Mouse (Mus musculus) left cerebral cortex, postnatal 36 days (tissue): ENCODE results near the gene Pxmp4. TPM values are rescaled to one million over a fixed set of nuclear protein-coding genes. Genes with fewer than 3 reads are reported as not detected.
A peak's percentile ranks its signal among the peaks of the same experiment; 100 is the strongest.

Experiments used
- DNase-seq, 2 experiments: peaks; one replicate each; pipeline ENCODE4 v3.0.0; 2021 to 2022; ENCODE audit warnings: low spot score in 2 of 2, mixed read lengths in 1 of 2
- intact Hi-C: fragments of 180-260 bp; cut with DNase I; formaldehyde crosslinking; loops from one replicate; pipeline ENCODE4 v1.15.1; 2025
- total RNA-seq, 2 experiments: library from RNA; stranded (reverse); gene quantifications; 2 replicates each; pipeline ENCODE4 v1.2.3; 2021

The Pxmp4 gene
- total RNA-seq, 2 experiments from 2014 or later, result 12.4 to 13.9 TPM

DNA sequence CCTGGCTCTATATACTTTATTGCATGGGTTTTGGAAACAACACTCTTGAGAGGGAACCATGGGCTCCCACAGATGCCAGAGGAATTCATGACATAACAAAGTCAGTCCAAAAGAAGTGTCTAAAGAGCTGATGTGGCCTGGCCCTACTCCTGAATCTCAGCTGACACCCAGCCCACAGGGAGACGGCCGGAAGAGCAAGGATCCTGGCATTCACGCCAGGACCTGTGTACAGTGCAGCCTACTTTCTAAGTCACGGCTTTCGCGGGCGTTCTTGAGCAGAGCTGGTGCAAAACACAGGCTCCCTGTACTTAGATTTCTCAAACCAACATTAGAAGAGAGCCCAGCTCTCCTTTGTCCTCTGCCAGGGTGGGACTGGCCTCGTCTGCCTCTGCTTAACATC is 22.9 kb downstream of the Pxmp4 start:
- no peak for DNase-seq
- intact Hi-C loops, result no loop called here

DNA sequence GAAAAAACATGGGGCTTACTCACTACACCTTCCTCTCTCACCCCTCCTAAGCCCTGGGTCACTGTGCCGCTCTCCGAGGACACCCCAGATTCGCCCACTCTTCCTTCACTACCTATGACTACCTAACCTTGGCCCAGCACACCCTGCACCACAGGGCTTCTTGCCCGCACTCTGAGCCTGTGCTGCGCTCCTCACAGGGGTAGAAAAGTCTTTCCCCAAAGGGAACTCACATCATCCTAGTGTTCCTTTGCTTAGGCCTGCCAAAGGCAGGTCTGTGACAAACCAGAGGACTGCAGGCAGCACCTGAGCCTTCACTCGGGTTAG is 25.8 kb downstream of the Pxmp4 start:
- intact Hi-C loops, result no loop called here
- DNase-seq, result no peak

DNA sequence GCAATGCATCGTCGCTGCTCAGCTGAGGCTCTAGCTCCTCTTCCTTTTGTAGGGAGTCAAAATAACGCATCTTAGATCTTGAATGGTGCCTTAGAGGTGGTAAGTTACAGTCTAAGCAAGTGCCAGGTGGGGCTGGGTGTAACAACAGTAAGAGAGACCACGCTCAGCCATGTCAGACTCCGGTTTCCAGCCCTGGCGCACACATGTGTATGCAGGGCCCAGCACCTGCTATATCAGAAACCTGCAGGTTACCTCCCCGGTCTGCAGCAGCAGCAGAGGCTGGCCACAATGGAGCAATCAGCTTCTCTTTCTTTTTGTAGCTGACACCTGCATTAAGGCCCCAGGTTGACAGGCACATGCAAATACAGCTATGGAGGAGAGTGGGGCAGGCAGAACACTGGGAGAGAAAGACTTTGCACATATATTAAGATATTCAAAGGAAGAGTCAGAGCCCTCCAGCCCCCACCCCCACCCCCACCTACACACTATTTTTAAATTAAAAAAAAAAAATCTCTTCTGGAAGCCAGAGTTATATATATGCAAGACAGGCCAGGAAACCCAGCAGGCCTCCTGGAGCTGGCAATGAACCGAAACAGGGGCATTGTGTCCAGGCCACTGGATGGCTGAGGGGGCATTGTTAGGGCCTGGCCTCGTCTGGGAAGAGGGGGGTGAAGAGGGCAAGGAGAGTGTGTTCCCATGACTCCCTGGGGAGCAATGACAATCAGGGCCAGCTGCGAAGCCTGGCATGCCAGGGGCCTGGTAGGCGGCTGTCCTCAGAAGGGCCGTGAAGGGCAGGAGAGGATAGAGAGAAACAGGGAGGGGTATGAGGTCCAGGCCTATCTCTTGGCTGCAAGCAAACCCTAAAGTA is 26.4 kb downstream of the Pxmp4 start:
- DNase-seq, result no peak
- intact Hi-C loops, result no loop called here

DNA sequence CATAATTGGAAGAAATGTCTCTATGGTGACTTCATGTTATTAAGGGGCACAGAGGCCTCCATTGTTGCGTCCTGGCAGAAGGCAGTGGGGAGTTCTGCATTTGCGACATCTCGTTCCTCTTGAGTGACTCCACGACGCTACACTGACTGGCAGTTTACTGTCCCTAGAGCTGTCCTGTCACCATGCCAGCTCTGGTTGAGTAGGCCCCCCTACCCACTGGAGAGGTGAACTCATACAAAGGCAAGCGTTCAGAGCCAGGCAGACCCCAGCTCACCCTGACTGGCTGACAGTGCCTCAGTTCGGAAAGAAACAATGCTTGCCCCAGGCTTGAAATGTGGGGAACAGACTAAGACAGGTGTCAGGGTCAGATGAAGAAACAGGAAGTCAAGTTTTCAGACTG is 29.2 kb downstream of the Pxmp4 start:
- intact Hi-C loops, result no loop called here
- no peak for DNase-seq

DNA sequence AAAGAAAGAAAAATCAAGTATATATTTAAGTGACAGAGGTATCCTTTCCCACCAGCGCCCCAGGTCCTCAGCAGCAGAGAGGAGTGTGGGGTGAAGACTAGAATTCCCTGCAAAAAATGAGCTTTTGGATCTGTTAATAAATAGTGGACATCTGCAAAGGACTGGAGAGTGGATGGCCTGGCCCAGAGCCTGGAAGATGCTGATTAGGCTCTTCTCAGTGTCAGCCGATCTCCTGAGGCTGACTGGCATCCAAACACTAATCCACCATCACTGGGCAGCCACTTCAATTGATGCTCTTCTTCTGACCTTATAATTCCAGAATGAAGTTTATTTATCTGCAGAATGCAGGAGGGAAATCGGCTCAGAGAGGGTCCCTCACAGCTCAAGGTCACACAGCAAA is 30.5 kb downstream of the Pxmp4 start:
- no peak for DNase-seq
- intact Hi-C loops, result no loop called here

DNA sequence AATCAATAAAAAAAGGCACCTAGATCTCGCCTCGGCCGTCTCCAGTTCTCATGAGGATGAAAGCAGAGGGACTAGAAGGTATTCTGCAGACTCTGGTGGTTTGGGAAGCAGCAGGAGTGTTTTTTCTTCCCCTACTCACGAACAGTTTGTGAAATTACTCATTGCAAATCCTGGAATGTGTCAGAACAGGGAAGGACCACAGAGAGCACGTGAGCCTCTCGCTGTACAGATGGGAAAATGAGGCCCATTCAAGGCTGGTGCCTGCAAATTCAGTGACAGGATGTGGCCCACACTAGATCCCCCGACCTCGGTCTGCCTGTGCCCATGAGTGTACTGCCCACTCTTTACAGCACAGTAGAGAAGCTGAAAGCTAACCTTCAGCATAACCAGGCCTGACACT is 31.5 kb downstream of the Pxmp4 start:
- intact Hi-C loops, result no loop called here
- DNase-seq, result no peak

DNA sequence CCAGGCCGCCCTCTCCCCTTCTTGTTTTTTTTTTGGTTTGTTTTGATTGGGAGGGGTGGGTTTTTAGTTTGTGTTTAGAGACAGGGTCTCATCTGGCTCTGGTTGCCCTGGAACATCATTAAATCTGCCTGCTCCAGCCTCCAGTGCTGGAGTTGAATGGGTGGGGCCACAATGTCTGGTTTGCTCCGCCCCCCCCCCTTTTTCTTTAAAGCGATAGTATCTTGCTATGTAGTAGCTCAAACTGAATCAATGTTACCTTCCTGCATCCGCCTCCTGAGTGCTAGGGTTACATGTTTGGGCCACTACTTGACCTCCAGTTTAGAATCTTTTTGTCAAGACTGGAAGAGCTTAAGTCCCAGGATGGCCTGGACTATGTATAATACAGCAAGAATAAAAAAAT is 32.2 kb downstream of the Pxmp4 start:
- intact Hi-C loops, result no loop called here
- no peak for DNase-seq

DNA sequence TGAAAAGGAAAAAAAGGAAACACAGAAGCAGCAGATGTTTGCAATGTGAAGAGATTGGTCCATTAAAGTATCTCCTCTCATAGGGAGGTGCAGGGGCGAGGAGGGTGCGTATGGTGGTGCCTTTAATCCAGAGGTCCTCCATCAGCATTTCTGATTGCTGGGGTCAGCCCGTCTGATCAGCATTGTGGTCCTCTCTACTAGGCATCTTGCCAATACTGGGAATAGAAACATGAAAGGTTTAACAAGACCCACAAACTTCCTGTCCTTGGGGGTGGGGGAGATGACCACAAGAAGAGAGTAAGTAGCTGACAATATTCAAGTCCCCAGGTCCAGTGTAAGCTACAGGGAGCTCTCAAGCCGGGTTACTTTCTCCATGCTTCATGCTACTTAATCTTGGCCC is 32.8 kb downstream of the Pxmp4 start:
- DNase-seq, result no peak
- intact Hi-C loops, result no loop called here

DNA sequence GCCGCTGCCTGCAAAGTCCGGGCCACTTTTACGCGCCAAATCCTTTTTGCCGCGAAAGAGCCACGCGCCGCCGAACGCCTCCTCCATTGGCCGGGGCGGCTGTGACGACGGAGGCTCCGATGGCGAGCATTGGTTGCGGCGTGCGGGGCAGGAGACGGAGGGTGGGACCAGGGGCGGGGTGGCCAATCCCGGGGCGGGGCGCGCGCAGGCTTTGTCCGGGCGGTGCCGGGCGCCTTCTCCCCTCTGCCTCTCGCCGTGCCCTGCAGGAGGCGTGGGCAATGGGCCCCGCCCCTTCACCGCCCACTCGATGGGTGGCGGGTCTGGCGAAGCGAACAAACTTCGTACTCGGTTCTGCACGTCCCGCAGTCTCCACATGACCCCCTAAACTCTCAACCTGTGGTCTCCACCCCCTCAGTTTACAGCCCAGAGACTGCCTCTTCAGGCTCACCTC is 33.6 kb downstream of the Pxmp4 start, which contains the start of gene E2f1:
E2f1 (minus strand) TSS at position 57 of the 451 bp plus-strand sequence.
- DNase-seq, result peak; percentile 91 to 92
- intact Hi-C loops, result no loop called here

DNA sequence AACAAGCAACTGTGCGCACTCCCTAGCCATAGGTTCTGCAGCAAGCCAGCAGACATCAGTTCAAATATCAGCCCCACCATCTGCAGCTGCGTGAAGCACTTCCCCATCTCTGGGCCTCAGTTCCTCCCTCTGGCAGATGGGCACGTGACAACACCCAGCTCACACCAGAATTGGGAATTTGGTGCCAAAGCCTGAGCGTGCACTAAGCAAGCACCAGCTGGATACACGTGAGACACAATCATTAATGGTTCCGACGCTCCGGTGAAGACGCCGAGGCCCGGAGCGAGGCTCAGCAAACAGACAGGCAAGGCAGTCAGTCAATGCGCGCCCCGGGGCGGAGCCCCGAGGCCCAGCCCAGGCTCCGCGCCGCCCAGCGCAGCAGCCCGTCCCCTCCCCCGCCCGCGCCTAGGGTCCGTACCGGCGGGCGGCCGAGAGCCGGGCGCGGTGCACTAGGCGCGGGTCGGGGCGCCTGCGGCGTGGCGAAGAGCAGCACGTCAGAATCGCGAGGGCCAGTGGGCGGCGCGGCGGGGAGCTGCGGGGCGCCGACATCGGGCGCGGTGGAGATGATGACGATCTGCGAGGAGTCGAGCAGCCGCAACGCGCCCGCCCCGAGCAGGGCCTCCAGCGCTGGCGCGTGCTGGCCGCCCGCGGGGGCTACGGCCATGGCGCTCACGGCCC is 34.3 kb downstream of the Pxmp4 start:
- peak; percentile 56 to 77 for DNase-seq
- intact Hi-C loops, result no loop called here

DNA sequence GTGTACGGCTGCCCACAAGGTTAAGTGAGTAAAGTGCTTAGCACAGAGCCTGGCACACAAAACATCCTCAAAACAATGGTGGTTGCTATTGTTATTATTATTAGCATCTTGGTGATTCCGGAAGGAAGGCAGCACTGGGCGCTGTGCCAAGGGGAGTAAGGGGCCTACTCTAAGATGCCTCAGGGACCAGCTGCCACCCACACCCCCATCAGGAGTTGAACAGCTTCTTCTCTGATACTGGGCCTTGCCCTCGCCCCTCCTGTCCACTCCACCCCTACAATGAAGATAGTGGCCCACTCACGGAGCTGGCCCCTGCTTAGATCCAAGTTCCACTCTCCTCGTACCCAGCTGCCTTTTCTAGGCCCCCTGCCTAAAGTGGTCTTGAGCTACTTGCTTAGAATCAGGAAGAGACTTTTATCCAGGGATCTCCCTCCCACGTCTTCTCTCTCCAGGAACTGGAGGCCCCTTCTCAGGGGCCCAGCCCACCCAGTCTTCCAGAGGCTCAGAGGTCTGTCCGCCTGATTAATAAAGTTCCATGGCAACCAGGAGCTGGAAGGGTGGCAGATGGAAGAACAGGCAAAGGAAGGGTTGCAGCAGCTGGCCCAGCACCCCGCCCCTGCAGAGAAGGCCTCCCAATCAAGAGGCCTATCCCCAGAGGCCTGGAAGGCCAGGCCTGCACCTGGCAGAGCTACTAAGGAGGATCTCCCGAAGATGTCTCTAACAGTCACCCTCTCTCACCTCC is 35.0 kb downstream of the Pxmp4 start:
- intact Hi-C loops, result no loop called here
- DNase-seq, result no peak

DNA sequence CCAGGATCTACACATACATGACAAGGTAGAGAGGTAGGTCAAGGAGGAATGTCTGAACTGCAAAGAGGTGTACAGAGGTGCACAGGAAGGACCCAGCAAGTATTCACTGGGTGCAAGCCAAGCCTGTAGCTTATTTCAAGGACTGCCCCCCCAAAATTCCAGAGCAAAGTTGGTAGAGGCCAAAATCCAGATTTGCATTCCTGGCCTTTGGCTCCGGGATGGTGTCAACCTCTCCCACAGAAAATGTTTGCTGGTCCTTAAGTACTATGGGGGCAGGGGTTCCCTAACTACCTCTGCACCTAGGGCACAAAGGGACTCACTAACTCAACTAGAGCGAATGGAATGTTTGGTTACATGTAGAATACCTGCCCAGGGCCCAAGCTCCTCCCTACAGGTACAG is 35.7 kb downstream of the Pxmp4 start:
- intact Hi-C loops, result no loop called here
- DNase-seq, result no peak

DNA sequence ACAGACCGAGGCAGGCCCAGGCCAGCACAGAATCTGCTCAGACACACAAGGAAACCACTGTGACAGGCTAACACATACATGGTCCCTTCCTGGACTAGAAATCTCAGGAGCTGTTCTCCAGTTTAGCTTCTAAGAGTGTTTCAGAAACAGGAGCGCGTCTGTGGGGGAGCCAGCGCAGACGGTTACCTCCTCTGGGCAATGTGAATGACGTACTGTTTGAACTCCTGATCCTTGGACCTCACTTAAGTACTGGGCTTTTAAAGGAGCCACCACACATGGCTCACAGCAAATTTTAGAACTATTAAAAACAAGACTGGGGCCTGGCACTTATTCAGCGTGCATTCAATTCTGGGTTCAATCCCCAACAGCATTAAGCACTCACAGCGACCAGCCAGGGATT is 36.9 kb downstream of the Pxmp4 start:
- intact Hi-C loops, result no loop called here
- no peak for DNase-seq

DNA sequence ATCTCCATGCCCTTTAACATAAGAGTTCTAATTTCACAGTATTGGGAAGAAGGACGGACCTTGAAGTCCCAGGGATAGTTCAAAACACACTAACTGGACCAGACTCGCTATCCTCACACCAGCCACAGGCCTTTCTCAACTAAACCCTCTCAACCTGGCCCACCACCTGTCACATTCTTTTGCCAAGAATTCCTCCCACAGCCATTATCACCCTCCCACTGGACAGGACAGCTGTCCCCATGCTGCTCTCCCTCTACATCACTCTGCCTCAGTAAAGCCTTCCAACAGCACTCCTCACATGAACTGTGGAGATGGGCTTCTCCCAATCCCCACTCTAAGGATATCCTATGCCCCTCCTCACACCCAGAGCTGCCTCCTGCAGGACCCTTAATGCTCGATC is 37.9 kb downstream of the Pxmp4 start:
- intact Hi-C loops, result no loop called here
- no peak for DNase-seq

DNA sequence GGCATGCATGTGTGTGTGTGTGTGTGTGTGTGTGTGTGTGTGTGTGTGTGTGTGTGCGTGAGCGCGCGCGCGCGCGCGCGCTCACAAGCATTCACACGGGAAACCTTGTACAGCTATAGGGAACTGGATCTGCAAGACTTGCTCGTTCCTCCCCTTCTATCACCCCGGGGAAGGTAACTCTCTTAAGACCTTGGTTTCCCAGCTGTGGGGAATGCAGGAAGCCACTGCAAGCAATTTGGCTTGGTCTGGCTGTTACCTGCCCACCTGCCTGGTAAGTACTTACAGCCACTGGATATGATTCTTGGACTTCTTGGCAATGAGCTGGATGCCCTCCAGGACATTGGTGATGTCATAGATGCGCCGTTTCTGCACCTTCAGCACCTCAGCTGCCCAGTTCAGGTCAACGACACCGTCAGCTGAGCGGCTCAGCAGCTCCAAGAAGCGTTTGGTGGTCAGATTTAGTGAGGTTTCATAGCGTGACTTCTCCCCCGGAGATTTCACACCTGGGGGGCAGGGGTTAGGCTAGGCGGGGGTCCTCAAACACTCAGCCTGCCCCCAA is 39.8 kb downstream of the Pxmp4 start:
- no peak for DNase-seq
- intact Hi-C loops, result no loop called here

DNA sequence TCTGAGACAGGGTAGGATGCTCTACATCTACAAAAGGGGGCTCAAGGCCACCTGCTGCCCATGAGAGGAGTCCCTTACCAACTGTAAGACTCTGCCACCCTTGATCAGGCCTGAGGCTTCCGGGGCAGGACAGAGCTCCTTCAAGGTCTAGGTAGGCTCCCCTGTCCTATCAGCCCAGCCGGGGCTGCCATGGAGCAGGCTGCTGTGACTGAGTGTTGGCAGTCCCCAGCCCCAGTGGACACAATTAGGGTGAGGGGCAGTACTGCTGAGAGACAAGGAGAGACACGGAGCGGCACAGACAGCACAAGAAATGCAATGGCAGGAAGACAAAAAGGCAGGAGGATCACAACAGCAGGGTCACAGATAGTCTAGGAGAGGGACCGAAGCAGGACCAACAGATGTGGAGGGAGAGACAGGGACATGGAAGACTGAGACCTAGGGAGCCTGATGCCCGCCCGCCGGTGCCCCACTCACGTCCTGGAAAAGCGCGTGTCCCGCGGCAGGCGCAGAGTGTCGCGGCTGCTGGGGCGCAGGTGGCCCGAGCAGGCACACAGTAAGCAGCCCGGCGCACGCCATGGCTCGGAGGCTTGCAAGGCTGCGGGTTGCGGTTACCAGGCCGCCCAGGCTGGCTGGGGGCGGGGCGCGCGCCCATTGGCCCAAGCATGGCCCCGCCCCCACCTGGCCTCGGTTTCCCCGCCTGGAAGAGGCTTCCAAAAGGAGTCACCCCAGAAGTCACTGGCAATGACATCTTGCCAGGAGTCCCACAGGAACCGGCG is 45.1 kb downstream of the Pxmp4 start, which contains the start of gene Necab3:
Necab3 (minus strand) TSS at position 627 of the 776 bp plus-strand sequence.
- peak; percentile 64 to 74 for DNase-seq
- intact Hi-C loops, result no loop called here

DNA sequence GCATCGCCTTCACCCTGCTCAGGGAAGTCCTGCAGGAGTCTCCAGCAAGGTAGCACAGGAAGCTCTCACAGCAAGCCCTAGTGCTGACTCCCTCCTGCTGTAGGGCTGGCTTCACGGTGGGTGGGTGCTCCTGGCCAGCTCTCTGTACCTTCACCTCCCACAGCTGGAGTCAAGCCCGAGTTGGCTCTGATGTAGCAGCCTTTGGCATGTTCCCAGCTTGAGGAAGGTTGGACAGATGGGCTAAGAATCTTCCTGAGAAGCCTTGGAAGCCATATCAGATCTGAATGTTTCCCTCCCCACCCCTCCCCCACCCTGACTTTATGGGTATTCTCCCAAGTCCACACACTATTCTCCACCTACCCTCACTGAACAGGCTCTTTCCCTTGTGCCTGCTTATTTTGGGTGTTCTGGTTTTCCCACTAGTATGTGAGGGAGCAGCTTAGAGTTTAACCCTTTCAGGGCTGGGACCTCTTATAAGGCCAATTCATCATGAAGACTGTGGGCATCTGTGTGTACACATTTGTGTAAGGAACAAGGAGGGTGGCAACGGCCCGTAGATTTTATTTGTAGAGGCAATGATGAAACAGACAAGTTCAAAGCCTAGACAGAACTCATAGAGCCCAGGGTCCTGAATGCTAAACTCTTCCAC is 46.2 kb downstream of the Pxmp4 start:
- DNase-seq, result peak; percentile 57 to 58
- intact Hi-C loops, result loop anchor here (2.0 kb wide), 1 partner anchor 27 kb away; no protein-coding TSS in a partner anchor

DNA sequence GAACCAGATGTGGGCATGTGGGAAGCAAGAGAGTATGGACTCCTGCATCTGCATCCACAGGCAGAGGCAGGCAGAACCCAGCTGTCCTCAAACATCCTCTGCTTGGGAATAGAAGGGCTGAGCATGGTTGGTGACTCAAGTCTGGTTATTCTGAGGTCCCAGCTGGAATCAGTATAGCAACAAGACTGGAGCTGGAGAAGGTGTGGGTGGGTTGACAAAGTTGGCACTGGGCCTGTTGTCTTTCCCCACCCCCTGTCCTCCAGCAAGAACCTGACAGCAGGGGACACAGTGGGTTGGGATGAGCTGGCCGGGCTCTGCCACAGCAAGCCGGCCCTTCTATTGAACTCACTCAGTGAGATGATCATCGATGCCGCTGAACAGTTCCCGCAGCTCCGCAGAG is 48.3 kb downstream of the Pxmp4 start:
- peak; percentile 70 to 71 for DNase-seq
- intact Hi-C loops, result no loop called here

DNA sequence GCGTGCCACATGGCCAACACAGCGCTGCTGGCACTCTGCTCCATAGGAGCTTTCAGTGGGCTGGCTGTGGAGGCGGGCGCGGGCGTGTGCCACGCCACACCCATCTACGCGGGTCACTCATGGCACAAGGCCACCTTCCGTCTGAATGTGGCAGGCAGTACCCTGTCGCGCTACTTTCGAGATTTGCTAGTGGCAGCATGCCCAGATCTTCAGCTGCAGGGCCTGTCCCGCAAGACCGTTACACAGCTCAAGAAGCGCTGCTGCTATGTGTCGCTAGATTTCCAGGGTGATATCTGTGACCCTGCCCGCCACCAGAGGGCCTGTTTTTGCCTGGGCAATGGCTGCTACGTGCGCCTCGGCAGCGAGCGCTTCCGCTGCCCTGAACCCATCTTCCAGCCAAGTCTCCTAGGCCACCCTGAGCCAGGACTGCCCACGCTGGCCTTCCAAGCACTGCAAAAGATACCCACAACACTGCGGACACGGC is 51.0 kb downstream of the Pxmp4 start:
- peak; percentile 61 to 62 for DNase-seq
- intact Hi-C loops, result loop anchor here (2.0 kb wide), 1 partner anchor 60 kb away; the partner anchor contains the start of genes 4930519P11Rik and Zfp341
